Mouse (Mus musculus) kidney, adult 2 months (tissue): ENCODE measurements around the gene Ankrd35.

Experiments used
- CTCF ChIP-seq: fragments of 200-500 bp; conservative IDR thresholded peaks from 2 replicates; pipeline ENCODE4 v1.5.1; 2011; ENCODE audit warnings: low read depth, mild to moderate bottlenecking, control low read depth, low read length, moderate library complexity, mixed read lengths; ENCODE audit not compliant: insufficient read depth, insufficient read length
- POLR2A ChIP-seq: fragments of 200-500 bp; IDR thresholded peaks from one replicate; pipeline ENCODE4 v1.6.1; 2011; ENCODE audit warnings: low read depth, low read length, control low read depth

DNA sequence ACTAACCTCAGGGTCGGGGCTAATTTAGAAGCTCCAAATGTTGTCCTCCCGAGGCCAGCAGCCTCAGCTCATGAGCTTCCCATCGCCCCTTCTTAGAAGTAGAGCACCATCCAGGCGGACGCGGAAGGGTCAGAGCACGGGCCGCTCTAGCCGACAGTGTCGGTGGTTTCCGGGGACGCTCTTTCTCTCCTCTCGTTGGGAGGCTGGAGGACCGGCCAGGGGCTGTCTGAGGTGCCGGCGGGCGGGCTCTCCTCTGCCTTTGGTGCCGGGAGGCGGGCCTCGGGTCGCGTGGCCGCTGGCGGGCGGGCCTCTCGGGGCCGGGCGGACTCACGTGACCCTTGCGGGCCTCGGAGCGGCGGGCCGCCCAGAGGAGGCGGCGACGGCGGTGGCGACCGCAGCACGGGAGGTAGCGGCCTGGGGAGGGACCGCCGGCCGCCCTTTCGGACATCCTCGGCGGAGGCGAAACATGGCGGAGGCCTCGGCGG lies 57.5 kb downstream of the Ankrd35 start, which contains the start of the genes Polr3c and Rnf115:
- TF ChIP-seq CTCF = no peak
- peak; percentile 35 for TF ChIP-seq POLR2A
